ENCODE assay signal across 16 mouse cellular contexts in the genomic region with DNA sequence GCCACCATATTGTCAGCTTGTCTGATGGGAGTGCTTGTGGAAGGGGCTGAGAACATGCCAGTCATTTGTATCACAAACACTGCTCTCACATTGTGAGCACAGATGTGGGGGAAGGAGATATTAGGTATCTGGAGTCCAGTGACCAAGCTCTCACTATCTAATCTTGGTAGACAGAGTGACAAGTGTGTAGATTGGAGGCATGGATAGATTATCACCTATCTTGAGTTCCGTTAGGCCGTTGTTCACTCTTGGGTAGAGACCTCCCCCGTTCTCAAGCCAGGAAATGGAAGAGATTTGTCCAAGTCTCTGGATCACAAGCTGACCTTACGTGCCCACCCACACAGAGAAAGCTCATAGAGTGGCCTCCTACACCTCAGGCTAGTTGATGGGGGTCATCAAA.
"Had no signal": no experiment of that assay in that cellular context is flagged by ENCODE, and none has a peak within 500 bp of the region (broad histone marks: within the 10 kb centered on the region; RNA-seq: fewer than 3 reads in every experiment).

No protein-coding gene starts in this region.

- H3K27ac ChIP-seq: neural tube, embryonic 13.5 days; neural tube, embryonic 15.5 days; stomach, embryonic 15.5 days; stomach, postnatal 0 days had no signal

- H3K27me3 ChIP-seq: neural tube, embryonic 13.5 days; neural tube, embryonic 15.5 days; stomach, embryonic 15.5 days had no signal

- H3K9me3 ChIP-seq: neural tube, embryonic 15.5 days; stomach, embryonic 15.5 days had no signal

- DNase-seq: retina, postnatal 1 day; right cerebral cortex, adult 18-20 months; right cerebral cortex, postnatal 14 days; right cerebral cortex, postnatal 25 days; right cerebral cortex, postnatal 4 days; spleen, adult 18-20 months; thymus, adult 18-20 months; thymus, adult 2 months; thymus, postnatal 14 days; thymus, postnatal 25 days; thymus, postnatal 36 days; thymus, postnatal 4 days had no signal

- H3K36me3 ChIP-seq: neural tube, embryonic 13.5 days; neural tube, embryonic 15.5 days; stomach, embryonic 15.5 days had no signal

- H3K4me1 ChIP-seq: neural tube, embryonic 13.5 days; neural tube, embryonic 15.5 days had no signal

- H3K9ac ChIP-seq: neural tube, embryonic 13.5 days; neural tube, embryonic 15.5 days; stomach, embryonic 15.5 days had no signal

- H3K4me3 ChIP-seq: neural tube, embryonic 13.5 days; neural tube, embryonic 15.5 days; stomach, embryonic 15.5 days had no signal
